Mouse (Mus musculus) G1E-ER4 (cell line): ENCODE measurements around the gene Fam210b. TPM values are rescaled to one million over a fixed set of nuclear protein-coding genes. Genes with fewer than 3 reads are reported as not detected.

Source experiments
- GATA1 ChIP-seq: IDR thresholded peaks from one replicate; pipeline ENCODE4 v1.8.0; 2012; ENCODE audit warnings: low read length, inconsistent platforms
- polyA plus RNA-seq: library from polyadenylated mRNA; stranded (reverse); fragments of >175 nt; gene quantifications from 2 replicates; pipeline ENCODE4 v1.2.3, GENCODE M21; 2012

Fam210b gene
- polyA plus RNA-seq, 1 experiment, result 21.8 TPM

DNA sequence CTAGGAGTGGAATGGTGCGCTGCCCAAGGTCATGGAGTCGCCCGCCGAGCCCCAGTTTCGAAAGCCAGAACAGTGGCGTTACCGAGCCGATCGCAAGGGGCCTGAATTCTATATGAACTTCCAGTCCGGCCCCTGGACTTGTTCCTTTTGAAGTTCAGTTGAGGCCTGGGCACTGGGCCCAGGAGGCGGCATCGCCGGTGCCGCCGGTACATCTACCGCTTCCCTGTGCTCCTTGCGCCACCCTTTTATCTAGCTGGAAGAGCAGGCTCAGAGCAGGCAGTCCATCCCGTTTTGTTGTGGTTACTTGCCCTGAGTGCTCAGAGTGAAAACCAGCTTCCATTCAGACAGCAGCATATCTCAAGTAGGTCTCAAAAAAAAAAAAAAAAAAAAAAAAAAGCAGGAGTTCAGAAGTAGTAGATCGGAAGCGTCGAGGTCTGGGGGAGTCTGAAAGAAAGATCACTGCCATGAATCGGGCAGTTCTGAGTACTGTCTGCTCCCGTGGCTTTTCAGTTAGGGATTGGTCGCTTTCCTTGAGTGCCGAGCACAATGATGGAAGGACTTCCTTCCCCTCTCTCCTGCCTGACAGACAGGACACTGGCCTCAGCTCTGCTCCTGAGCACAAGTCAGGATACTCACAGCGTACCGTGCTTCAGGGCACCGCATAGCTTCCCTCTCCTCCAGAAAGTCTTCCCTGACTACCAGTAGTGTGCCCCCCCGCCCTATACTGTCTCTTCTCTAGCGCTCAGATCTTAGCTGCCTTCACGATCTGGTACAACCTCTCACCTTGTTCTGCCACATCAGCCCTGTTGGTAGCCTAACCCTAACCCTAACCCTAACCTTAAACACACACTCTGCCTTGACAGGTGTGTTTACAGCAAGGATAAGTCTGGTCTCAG, 917 bp downstream of the Fam210b start:
- TF ChIP-seq GATA1, result no peak

- TF ChIP-seq GATA1, result no peak
Observed at GRCm38 (mm10) chr2:172346933-172347611, 1.7 kb downstream of the Fam210b start.

DNA sequence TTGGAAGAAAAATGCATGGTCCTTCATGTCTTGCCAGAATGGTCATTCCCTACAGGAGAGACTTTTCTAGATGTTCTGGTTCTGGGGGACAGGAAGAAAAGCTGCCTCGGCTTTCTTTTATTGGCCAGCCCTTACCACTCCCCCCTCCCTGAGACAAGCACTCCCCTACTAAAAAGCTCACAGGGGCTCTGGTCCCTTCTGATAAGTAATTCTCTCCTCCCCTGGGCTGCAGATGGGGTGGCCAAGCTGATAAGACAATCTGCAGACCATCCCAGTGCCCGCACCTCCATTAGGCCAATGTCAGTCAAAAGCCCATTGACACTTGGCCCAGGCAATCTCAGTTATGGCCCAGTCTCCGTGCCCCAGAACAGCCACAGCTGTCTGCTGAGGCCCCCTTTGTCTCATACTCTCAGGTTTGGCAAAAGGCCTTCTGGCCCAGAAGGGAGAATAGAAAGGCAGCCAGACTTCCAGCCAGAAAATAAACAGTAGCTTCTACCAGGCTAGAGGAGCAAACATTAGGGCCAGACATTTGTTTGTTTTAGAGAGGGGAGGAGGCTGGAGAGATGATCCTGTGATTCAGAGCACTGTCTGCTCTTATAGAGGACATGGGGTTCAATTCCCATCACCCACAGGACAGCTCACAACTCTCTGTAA, 3.1 kb downstream of the Fam210b start:
- peak; percentile 85 for TF ChIP-seq GATA1

DNA sequence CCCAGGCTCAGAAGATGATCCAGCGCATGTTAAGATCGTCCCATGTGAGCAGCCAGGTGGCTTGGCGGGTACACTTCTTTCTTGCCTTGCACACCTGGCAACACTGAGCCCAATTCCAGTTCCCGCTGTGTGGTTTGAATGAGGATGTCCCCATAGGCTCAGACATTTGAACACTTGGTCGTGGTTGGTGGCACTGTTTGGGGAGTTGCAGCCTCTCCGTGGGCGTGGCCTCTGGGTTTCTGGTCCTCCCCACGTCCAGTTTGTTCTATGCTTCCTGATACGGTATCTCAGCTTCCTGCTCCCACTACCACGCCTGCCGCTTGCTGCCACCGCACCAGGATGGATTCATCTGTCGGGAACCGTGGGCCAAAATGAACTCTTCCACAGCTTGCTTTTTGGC, 4.4 kb downstream of the Fam210b start:
- TF ChIP-seq GATA1, result no peak

DNA sequence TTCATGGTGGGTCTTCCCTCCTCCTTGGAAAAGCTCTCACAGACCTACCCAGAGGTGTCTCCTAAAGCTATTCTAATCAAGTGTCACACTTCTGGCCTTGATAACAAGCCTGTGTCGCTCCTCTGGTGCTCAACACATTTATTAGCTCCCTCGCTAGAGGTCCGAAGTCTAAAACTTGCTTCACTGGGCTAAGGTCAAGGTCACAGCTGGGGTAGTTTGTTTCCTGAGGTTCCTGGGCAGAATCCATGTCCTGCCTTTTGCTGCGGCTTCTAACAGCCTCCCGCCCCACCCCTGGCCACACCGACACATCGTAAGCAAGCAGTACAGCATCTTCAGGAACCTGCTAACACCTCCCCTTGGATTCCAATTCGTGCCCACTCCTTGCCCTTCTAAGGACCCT, 5.4 kb downstream of the Fam210b start:
- no peak for TF ChIP-seq GATA1

DNA sequence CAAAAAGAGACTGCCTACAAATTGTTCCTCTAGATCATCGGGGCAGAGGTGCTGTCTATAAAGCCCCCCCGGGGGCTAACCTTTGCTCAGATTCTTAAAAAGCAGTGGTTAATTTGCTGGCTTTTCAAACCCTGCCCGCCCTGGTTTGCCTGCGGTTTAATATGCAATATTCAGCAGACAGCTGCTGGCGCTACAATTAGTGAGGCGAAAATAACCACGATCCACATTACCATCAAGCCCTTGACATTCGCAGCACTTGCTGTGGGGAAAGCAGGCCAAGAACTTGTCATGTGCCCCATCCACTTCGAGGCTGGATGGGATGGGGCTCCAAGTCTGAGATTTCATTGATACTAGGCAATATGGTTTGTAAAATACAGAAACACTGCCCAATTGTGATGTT, 7.9 kb downstream of the Fam210b start:
- no peak for TF ChIP-seq GATA1

GRCm38 (mm10) chr2:172354761-172355160, 9.4 kb downstream of the Fam210b start:
- no peak for TF ChIP-seq GATA1

GRCm38 (mm10) chr2:172355833-172356232, 10.5 kb downstream of the Fam210b start:
- TF ChIP-seq GATA1, result no peak

GRCm38 (mm10) chr2:172363176-172363575, 17.8 kb downstream of the Fam210b start:
- TF ChIP-seq GATA1, result no peak

- TF ChIP-seq GATA1, result no peak
Observed at GRCm38 (mm10) chr2:172370411-172371223, 25.3 kb downstream of the Fam210b start, which contains the start of the genes Aurka and Cstf1. Gene Aurka, minus strand, starts transcription at chr2:172370535. Gene Cstf1, plus strand, starts transcription at chr2:172370681.

- no peak for TF ChIP-seq GATA1
Observed at GRCm38 (mm10) chr2:172371258-172371657, 25.9 kb downstream of the Fam210b start.

- TF ChIP-seq GATA1, result no peak
Observed at GRCm38 (mm10) chr2:172376551-172376950, 31.2 kb downstream of the Fam210b start.

GRCm38 (mm10) chr2:172376999-172377515, 31.7 kb downstream of the Fam210b start:
- TF ChIP-seq GATA1, result no peak

DNA sequence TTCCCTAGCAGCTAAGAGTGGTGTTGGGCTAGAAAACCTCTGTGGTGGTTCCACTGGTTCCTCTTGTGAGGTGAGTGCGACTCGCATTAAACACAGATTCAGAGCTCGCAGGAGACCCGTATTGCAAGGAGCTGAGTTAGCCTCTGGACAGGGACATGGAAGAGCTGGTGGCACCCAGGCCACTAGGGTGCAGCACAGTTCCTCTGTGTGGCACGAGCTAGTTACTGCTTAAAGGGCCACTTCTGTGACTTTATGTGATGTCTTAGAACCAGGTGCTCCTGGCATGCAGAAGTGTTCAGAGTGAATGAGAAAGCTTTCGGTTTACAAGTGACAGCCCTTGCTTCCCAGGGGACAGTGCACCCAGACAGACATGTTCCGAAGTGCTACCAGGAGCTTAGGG, 33.0 kb downstream of the Fam210b start:
- TF ChIP-seq GATA1, result no peak

DNA sequence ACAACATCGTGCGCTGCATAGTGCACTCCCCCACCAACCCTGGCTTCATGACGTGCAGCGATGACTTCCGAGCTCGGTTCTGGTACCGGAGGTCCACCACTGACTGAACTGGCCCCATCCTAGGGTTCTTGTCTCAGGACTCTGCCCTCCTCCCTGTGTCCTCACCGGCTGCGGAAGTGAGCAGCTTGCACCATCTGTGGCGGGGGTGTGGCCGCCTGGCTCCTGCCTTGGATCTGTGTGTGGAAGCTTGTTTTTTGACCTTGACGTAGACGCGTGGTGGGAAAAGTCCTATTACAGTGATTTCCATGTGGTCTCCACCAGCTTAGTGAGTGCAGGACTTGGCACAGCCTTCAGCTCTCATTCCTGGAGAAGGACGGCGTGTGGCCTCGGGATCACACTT, 35.1 kb downstream of the Fam210b start:
- no peak for TF ChIP-seq GATA1
